9 mouse cellular contexts compared by ENCODE assay signal in genomic region chr2:173000921-173001320, GRCm38 (mm10). TPM values are rescaled to one million over a fixed set of nuclear protein-coding genes. Genes with fewer than 3 reads are reported as not detected.
DNase-seq lines count a peak whose midpoint lies in the region; ATAC-seq and TF ChIP-seq lines count a peak whose summit lies in the region.
"Had no signal": no experiment of that assay in that cellular context is flagged by ENCODE, and none has a peak within 500 bp of the region (broad histone marks: within the 10 kb centered on the region; RNA-seq: fewer than 3 reads in every experiment).

No protein-coding gene starts in this region.

- peaks cover 28% of the 10 kb centered on the region for H3K79me2 ChIP-seq in CH12.LX (replicated peaks; ENCODE audit: control insufficient read depth, extremely low read depth, insufficient read depth, poor library complexity, severe bottlenecking)

- in situ Hi-C loops in CH12.LX (cut with MboI; ENCODE audit: low pct_ligation_motif_present, low pct_unique_long_range_greater_than_20kb, low sequenced_read_pairs), result loop anchor here (25.0 kb wide), 1 partner anchor 161 kb away; the partner anchor contains the start of gene Pck1

- no peak for TF ChIP-seq CTCF in CH12.LX (conservative IDR thresholded peaks at IDR 0.05 in 1 of 2, IDR thresholded peaks at IDR 0.05 in 1 of 2; ENCODE audit: low read depth in 2 of 2, low read length in 2 of 2)

- ATAC-seq in heart, embryonic 11.5 days (replicated peaks; ENCODE audit: insufficient number of reproducible peaks, low FRiP score, low TSS enrichment), result no peak
- ATAC-seq in erythroblast, adult 5-6 weeks (replicated peaks; ENCODE audit: low FRiP score, poor library complexity, severe bottlenecking), result peak; percentile 4; the same call in 1 of the 2 replicates
- no peak for ATAC-seq in limb, embryonic 12.5 days (ENCODE audit: insufficient number of reproducible peaks, insufficient read depth, low FRiP score, low TSS enrichment, low read depth)
- no peak for ATAC-seq in stomach, embryonic 15.5 days (ENCODE audit: insufficient read depth, low FRiP score, low read depth)
- ATAC-seq in CD4-positive, CD25-positive, alpha-beta regulatory T cell, adult 4 months, result no peak

- H3K9ac ChIP-seq in heart, embryonic 11.5 days (ENCODE audit: low read depth, low read length), result peak overlapping the region; percentile 94
- peak overlapping the region; percentile 77 for H3K9ac ChIP-seq in CH12.LX (ENCODE audit: insufficient read depth, low read depth)
- peak overlapping the region; percentile 97 for H3K9ac ChIP-seq in limb, embryonic 12.5 days (replicated peaks)
- peak overlapping the region; percentile 92; the same call in 1 of the 2 replicates for H3K9ac ChIP-seq in stomach, embryonic 15.5 days

- H3K4me3 ChIP-seq in heart, embryonic 11.5 days (ENCODE audit: low read depth, low read length), result peak overlapping the region; percentile 91
- H3K4me3 ChIP-seq in CH12.LX (replicated peaks in 1 of 3; ENCODE audit: low read depth in 2 of 3, low read length in 2 of 3, poor library complexity in 1 of 3), result peak overlapping the region; percentile 69 to 95 (median 91)
- peak overlapping the region; percentile 98 for H3K4me3 ChIP-seq in limb, embryonic 12.5 days (replicated peaks)
- peak overlapping the region; percentile 95 for H3K4me3 ChIP-seq in stomach, embryonic 15.5 days (replicated peaks)

- TF ChIP-seq EP300 in CH12.LX (IDR thresholded peaks at IDR 0.05; ENCODE audit: low read length), result no peak

- H3K27me3 ChIP-seq in heart, embryonic 11.5 days (ENCODE audit: control insufficient read depth, insufficient read depth, low read length), result no peaks in the 10 kb centered on the region
- H3K27me3 ChIP-seq in CH12.LX (replicated peaks), result peaks cover 18% of the 10 kb centered on the region
- no peaks in the 10 kb centered on the region; the same call in 1 of the 2 replicates for H3K27me3 ChIP-seq in limb, embryonic 12.5 days
- no peaks in the 10 kb centered on the region for H3K27me3 ChIP-seq in stomach, embryonic 15.5 days (replicated peaks)
- H3K27me3 ChIP-seq: Patski had no signal

- peaks cover 21% of the 10 kb centered on the region for H3K36me3 ChIP-seq in heart, embryonic 11.5 days (ENCODE audit: control insufficient read depth, insufficient read depth, low read length)
- peaks cover 27 to 47% of the 10 kb centered on the region in 2 experiments for H3K36me3 ChIP-seq in CH12.LX (replicated peaks in 1 of 2; ENCODE audit: control insufficient read depth in 1 of 2, insufficient read depth in 1 of 2, low read length in 1 of 2)
- peaks cover 37% of the 10 kb centered on the region for H3K36me3 ChIP-seq in limb, embryonic 12.5 days
- H3K36me3 ChIP-seq in stomach, embryonic 15.5 days, result peaks cover 30% of the 10 kb centered on the region

- no peak for TF ChIP-seq POLR2A in CH12.LX (IDR thresholded peaks at IDR 0.05; ENCODE audit: low read depth, low read length)

- dilution Hi-C loops in CH12.LX (cut with MboI; ENCODE audit: extremely low pct_ligation_motif_present, extremely low pct_unique_long_range_greater_than_20kb, low sequenced_read_pairs), result no loop called here

- H3K9me3 ChIP-seq in heart, embryonic 11.5 days (replicated peaks; ENCODE audit: control insufficient read depth, low read length), result no peaks in the 10 kb centered on the region
- H3K9me3 ChIP-seq in CH12.LX (replicated peaks; ENCODE audit: low read length), result no peaks in the 10 kb centered on the region
- no peaks in the 10 kb centered on the region for H3K9me3 ChIP-seq in limb, embryonic 12.5 days
- no peaks in the 10 kb centered on the region for H3K9me3 ChIP-seq in stomach, embryonic 15.5 days

- WGBS in heart, embryonic 11.5 days (ENCODE audit: insufficient replicate concordance), result 18% methylated on average over 8 of the region's 8 CpGs
- WGBS in limb, embryonic 12.5 days, result 23% methylated on average over 8 of the region's 8 CpGs
- 16% methylated on average over 8 of the region's 8 CpGs for WGBS in stomach, embryonic 15.5 days

- no peak for TF ChIP-seq RAD21 in CH12.LX (IDR thresholded peaks at IDR 0.05; ENCODE audit: low read depth, low read length)

- peaks cover 7% of the 10 kb centered on the region for H3K4me1 ChIP-seq in heart, embryonic 11.5 days (ENCODE audit: control insufficient read depth, insufficient read depth, low read length)
- peaks cover 5 to 17% of the 10 kb centered on the region in 2 experiments for H3K4me1 ChIP-seq in CH12.LX (ENCODE audit: control insufficient read depth in 1 of 2, insufficient read depth in 2 of 2)
- peaks cover 16% of the 10 kb centered on the region for H3K4me1 ChIP-seq in limb, embryonic 12.5 days (replicated peaks)
- peaks cover 8% of the 10 kb centered on the region for H3K4me1 ChIP-seq in stomach, embryonic 15.5 days

- peak overlapping the region; percentile 70 for H3K4me2 ChIP-seq in heart, embryonic 11.5 days
- peak overlapping the region; percentile 80 for H3K4me2 ChIP-seq in CH12.LX (ENCODE audit: insufficient read depth, low read depth, poor library complexity, severe bottlenecking)
- peak overlapping the region; percentile 92 for H3K4me2 ChIP-seq in limb, embryonic 12.5 days
- H3K4me2 ChIP-seq in stomach, embryonic 15.5 days, result peak overlapping the region; percentile 84

- DNase-seq in heart, adult 18-20 months, result no peak
- DNase-seq in CH12.LX (ENCODE audit: extremely low read depth), result no peak
- no peak for DNase-seq in adrenal gland, postnatal 25 days

- H3K27ac ChIP-seq in heart, embryonic 11.5 days (ENCODE audit: low read depth, low read length), result peak overlapping the region; percentile 93; the same call in 1 of the 2 replicates
- H3K27ac ChIP-seq in CH12.LX (ENCODE audit: insufficient read depth, low read depth), result no peak overlapping the region
- peak overlapping the region; percentile 95; the same call in 1 of the 2 replicates for H3K27ac ChIP-seq in limb, embryonic 12.5 days
- H3K27ac ChIP-seq in stomach, embryonic 15.5 days, result peak overlapping the region; percentile 90; the same call in 1 of the 2 replicates

TF ChIP-seq in CH12.LX, 34 proteins besides CTCF, POLR2A, EP300 and RAD21:
- TF ChIP-seq BHLHE40 (IDR thresholded peaks at IDR 0.05; ENCODE audit: low read depth, low read length), result no peak

RNA-seq across cellular contexts. Expression of gene Rae1, which starts 1.0 kb away (rescaled TPM):
- 114 and 118 TPM in 2 replicates for polyA plus RNA-seq in heart, embryonic 11.5 days (2014; fragmentation: Nextera tagmentation; extraction: Ambion mirVana)
- 10 to 100 TPM; 21.5 to 21.8 TPM for total RNA-seq in heart, adult 18-20 months (2021)
- total RNA-seq in CH12.LX (2012; rRNA removed), result 86.3 and 97.7 TPM in 2 replicates
- total RNA-seq in CH12.LX (2014; rRNA removed), result 114 and 115 TPM in 2 replicates
- polyA plus RNA-seq in CH12.LX (2012; ENCODE audit: insufficient read length, low read depth), result 86.1 and 95.0 TPM in 2 replicates
- 46.4 and 52.5 TPM in 2 replicates for total RNA-seq in erythroblast, adult 5-6 weeks (2015; ENCODE audit: low replicate concordance)
- 59.4 and 91.0 TPM in 2 replicates for total RNA-seq in erythroblast, adult 5-6 weeks (2017; ENCODE audit: low replicate concordance)
- polyA plus RNA-seq in limb, embryonic 12.5 days (2016; fragmentation: Nextera tagmentation; extraction: Ambion mirVana), result 157 TPM in 2 replicates
- polyA plus RNA-seq in stomach, embryonic 15.5 days (2015; fragmentation: Nextera tagmentation; extraction: Ambion mirVana), result 110 and 118 TPM in 2 replicates
- 65.9 and 80.5 TPM in 2 replicates for total RNA-seq in adrenal gland, postnatal 25 days (2021)
- polyA plus RNA-seq in CD4-positive, CD25-positive, alpha-beta regulatory T cell, adult 4 months (2017; shearing (Covaris generic)), result 10 to 100 TPM; 44.2 to 44.5 TPM

RNA-seq across cellular contexts. Expression of gene Rbm38, which starts 19.4 kb away (rescaled TPM):
- 161 and 169 TPM in 2 replicates for polyA plus RNA-seq in heart, embryonic 11.5 days (2014; fragmentation: Nextera tagmentation; extraction: Ambion mirVana)
- total RNA-seq in heart, adult 18-20 months (2021), result 100 to 1,000 TPM; 171 to 173 TPM
- 19.4 and 20.7 TPM in 2 replicates for total RNA-seq in CH12.LX (2012; rRNA removed)
- total RNA-seq in CH12.LX (2014; rRNA removed), result 11.3 and 14.4 TPM in 2 replicates
- polyA plus RNA-seq in CH12.LX (2012; ENCODE audit: insufficient read length, low read depth), result 83.9 and 85.4 TPM in 2 replicates
- total RNA-seq in erythroblast, adult 5-6 weeks (2015; ENCODE audit: low replicate concordance), result 1,075 and 1,106 TPM in 2 replicates
- total RNA-seq in erythroblast, adult 5-6 weeks (2017; ENCODE audit: low replicate concordance), result 502 and 855 TPM in 2 replicates
- polyA plus RNA-seq in limb, embryonic 12.5 days (2016; fragmentation: Nextera tagmentation; extraction: Ambion mirVana), result 40.1 and 45.6 TPM in 2 replicates
- polyA plus RNA-seq in stomach, embryonic 15.5 days (2015; fragmentation: Nextera tagmentation; extraction: Ambion mirVana), result 43.6 and 56.6 TPM in 2 replicates
- 24.7 and 29.3 TPM in 2 replicates for total RNA-seq in adrenal gland, postnatal 25 days (2021)
- polyA plus RNA-seq in CD4-positive, CD25-positive, alpha-beta regulatory T cell, adult 4 months (2017; shearing (Covaris generic)), result 100 to 1,000 TPM; 154 to 194 TPM

RNA-seq across cellular contexts. Expression of gene Spo11, which starts 23.4 kb away (rescaled TPM):
- polyA plus RNA-seq in heart, embryonic 11.5 days (2014; fragmentation: Nextera tagmentation; extraction: Ambion mirVana), result 0.17 and 0.19 TPM in 2 replicates
- not detected for total RNA-seq in heart, adult 18-20 months (2021)
- 0.13 and 0.34 TPM in 2 replicates for total RNA-seq in CH12.LX (2012; rRNA removed)
- total RNA-seq in CH12.LX (2014; rRNA removed), result not detected in 2 replicates
- 0.08 and 0.16 TPM in 2 replicates for polyA plus RNA-seq in CH12.LX (2012; ENCODE audit: insufficient read length, low read depth)
- total RNA-seq in erythroblast, adult 5-6 weeks (2015; ENCODE audit: low replicate concordance), result not detected in 2 replicates
- total RNA-seq in erythroblast, adult 5-6 weeks (2017; ENCODE audit: low replicate concordance), result not detected in 2 replicates
- 1.6 TPM in 2 replicates for polyA plus RNA-seq in limb, embryonic 12.5 days (2016; fragmentation: Nextera tagmentation; extraction: Ambion mirVana)
- polyA plus RNA-seq in stomach, embryonic 15.5 days (2015; fragmentation: Nextera tagmentation; extraction: Ambion mirVana), result 0.06 and 0.31 TPM in 2 replicates
- not detected in 2 replicates for total RNA-seq in adrenal gland, postnatal 25 days (2021)
- polyA plus RNA-seq in CD4-positive, CD25-positive, alpha-beta regulatory T cell, adult 4 months (2017; shearing (Covaris generic)), result 1 to 10 TPM; 3.3 to 3.8 TPM
